Mouse (Mus musculus) c-Kit-positive CD71-positive TER-119-positive erythroid progenitor cells, embryonic 14.5 days (primary cell): Measurements from ENCODE around the gene Id1.

Experiments
- DNase-seq: peaks from one replicate; pipeline ENCODE4 v3.0.0-alpha.2; 2013; ENCODE audit warnings: low spot score

Gene Id1

GRCm38 (mm10) chr2:152736090-152736601 lies at the start of gene Id1:
TSS of gene Id1 (plus strand) at chr2:152736251.
- DNase-seq, result peak; percentile 89

GRCm38 (mm10) chr2:152686399-152686798 lies 49.7 kb upstream of the Id1 start:
- no peak for DNase-seq

GRCm38 (mm10) chr2:152686806-152687267 lies 49.2 kb upstream of the Id1 start, which contains the start of gene Mcts2:
TSS of gene Mcts2 (plus strand) at chr2:152687035.
- DNase-seq, result peak; percentile 84

GRCm38 (mm10) chr2:152691564-152692217 lies 44.4 kb upstream of the Id1 start:
- no peak for DNase-seq

DNA sequence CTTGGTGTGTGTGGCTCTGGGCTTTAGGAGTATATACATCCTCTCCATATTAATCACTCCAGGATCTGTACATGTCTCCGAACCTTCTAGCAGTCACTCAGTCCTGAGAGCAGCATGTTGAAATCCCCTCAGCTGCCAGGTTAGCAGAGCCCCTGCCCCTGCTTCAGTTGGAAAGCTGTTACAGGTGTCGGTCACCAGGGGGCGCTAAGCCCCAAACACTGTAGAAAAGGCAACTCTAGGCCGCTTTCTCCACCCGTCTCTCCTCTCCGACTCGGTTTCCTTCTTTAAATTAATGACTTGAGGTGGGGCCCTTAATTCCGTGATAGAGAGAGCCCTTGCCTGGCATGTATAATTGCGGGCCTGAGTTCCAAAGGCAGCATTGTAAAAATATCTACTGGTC lies 42.8 kb upstream of the Id1 start:
- peak; percentile 71 for DNase-seq

GRCm38 (mm10) chr2:152693735-152694134 lies 42.3 kb upstream of the Id1 start:
- DNase-seq, result no peak

DNA sequence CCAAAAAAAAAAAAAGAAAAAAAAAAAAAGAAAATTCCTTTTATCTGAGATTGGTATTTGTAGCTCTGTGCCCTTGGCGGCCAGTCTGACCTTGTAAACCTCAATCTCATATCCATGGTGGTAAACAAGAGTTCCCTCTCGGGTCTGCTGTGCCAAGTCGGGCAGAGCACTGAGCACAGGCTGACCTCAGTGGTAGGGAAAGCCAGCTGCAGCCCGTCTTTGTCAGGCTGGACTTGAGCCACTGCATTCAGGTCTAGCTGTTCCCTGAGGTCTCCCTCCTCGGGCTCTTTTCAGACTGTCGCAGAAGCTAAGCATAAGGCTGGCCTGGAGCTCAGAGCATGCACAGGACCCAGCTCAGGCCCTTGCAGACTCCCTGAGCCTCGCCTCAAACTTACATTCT lies 41.3 kb upstream of the Id1 start:
- DNase-seq, result no peak

- DNase-seq, result no peak
Measured at GRCm38 (mm10) chr2:152696016-152696415, 40.0 kb upstream of the Id1 start.

- peak; percentile 83 for DNase-seq
Measured at GRCm38 (mm10) chr2:152696476-152697164, 39.4 kb upstream of the Id1 start.

- DNase-seq, result no peak
Measured at GRCm38 (mm10) chr2:152700138-152700537, 35.9 kb upstream of the Id1 start.

- DNase-seq, result no peak
Measured at GRCm38 (mm10) chr2:152700725-152701124, 35.3 kb upstream of the Id1 start.

DNA sequence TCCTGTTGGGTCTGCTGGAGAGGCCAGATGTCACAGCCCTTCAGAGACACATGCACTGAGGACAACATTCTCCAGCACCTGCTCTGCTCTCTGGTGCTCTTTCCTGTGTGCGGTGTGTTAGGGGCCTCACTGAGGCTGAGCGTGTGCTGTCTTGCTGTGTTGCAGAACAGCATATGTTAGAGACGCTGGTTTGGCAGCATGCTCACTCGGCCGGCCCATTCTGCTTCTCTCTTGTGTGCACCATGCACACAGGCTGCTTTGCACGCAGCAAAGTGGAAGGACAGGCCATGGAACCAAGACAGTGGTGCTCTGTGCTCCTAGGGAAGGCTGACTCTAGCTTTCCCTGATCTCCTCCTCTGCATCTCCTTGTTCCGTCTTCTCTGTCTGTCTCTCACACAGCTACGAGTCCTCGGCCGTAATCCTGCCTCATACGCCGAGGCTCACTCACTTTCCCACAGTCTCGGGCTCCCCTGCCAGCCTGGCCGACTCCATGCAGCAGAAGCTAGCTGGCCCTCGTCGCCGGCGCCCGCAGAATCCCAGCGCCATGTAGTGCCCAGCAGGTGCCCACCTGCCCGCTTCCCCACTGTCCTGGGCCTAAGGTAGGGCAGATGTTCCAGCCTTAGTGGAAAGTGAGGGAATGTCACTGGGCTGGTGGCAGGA lies 32.3 kb upstream of the Id1 start:
- no peak for DNase-seq

- no peak for DNase-seq
Measured at GRCm38 (mm10) chr2:152704256-152704605, 31.8 kb upstream of the Id1 start.

DNA sequence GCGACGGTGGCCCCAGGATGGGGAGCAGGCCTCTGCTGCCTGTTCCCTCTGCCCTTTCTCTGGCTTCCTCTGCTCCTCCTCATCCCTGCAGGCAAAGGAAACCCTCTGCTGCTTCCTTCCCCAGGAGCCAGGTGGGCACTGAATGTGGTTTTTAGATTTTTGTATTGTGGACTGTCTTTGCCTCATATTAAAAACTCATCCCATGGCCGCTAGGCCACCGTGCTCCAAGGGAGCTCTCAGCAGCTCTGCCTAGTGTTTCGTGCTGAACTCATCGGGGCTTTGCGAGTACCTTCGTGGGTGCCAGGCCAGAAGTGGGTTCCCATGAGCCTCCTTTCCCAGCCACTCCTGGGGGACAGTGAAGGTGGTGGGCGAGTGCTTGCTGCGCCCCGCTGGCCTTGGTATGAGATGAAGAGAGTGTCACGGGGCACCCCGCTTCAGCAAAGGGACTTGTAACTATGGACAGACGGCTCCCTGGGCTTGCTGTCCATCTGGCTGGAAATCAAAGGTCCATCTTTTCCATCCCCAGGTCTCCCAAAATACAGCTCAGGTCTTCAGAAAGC lies 31.2 kb upstream of the Id1 start:
- DNase-seq, result no peak

DNA sequence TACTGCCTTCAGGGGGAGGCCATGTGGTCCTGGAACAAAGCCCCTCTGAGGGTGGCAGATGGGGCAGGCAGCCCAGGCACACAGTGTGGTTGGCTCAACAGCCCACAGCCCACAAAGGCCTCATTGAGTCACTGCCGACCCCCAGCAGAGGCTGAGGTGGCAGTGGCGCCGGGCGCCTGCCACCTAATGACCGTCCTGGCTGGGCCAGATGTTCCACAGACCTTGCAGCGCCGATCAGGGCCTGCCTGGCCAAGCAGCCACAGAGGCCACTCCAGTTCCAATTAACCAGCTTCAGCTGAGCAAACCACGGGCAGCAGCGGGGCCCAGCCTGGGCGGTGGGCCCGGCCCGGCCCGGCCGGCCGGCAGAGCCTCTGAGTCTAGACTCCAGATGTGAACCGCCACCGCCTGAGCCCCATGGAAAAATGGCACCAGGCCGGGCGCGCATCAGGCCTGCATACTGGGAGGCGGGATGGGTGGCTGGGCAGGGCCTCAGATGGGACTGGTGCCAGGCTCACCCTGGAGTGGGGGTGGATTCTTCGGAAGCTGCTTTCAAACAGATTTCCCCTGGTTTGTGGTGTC lies 30.0 kb upstream of the Id1 start:
- DNase-seq, result no peak

DNA sequence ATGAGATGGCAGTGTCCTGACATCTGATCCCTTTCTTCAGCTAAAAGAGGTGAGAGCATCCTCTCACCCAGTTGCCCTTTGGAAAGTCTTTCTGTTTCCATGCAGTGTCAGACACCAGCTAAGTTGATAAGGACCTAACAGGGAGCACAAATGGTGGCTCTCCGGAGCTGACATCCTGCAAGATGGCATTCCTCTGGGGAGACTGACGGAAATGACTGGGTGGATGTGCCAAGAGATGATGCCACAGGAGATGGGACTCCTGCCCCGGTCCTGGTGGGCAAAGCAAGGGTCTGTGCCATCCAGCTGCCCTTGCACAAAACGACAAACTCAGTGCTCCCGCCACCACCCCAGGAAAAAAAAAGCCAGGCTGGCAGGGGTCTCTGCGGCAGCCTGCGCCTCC lies 28.9 kb upstream of the Id1 start:
- DNase-seq, result no peak

DNA sequence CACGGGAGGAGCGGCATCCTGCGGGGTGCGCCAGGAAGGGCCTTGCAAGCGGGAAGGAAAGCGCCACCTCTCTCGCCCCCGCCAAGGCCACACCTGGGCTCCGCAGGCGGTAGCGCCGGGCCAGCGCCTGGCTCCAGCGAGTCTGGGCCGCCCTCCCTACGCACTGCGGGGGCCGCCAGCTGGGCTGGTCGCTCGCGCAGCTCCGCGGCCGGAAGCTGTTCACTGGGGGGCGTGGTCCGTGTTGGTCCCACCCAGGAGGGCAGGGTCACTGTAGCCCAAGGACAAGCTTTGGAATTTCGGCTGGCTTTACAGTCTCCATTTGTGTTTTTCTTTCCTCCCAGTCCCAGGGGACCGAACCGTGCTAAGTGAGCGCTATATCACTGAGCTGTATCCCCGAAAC lies 28.4 kb upstream of the Id1 start:
- DNase-seq, result peak; percentile 24

DNA sequence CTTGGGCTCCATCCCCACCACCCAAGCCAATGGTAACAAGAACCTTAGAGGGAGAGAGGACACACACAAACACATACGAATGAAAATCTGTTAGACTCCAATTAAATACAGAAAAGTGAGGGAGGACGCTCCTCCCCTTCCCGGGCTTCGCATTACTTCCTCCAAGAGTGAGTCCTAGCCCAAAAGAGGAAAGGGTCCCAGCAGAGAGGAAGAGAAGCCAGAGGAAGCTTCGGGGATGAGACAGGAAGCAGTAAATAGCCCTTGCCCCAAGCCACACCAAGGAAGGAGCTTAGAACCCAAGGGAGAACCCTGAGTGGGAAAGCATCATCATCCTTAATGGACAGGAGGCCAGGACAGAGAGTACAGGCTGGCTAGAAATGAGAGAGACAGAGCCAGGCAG lies 27.0 kb upstream of the Id1 start:
- DNase-seq, result no peak

DNA sequence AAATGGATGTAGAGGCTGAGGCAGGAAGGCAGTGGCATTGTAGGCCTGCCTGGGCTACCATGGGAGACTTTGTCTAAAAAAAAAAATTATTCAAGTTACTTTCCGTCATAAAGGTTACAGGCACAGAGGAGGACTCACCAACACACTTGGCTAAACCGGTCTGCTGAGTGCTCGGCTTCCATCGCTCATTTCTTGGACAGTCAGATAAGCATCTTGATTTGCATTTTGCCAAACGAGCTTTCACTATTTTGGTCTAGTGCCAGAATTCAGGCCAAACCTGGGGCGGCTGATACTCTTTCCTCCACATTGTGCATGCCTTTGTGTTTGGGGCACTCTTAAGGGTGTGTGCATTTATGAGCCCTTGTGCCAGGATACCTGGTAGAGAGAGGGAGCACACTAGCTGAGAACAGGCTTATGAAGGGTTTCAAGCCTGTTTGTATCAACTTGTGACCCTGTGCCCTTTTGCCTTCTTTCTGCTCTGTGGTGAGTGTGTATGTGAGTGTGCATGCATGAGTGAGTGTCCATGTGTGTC lies 19.7 kb upstream of the Id1 start:
- no peak for DNase-seq

GRCm38 (mm10) chr2:152717652-152718051 lies 18.4 kb upstream of the Id1 start:
- no peak for DNase-seq

DNA sequence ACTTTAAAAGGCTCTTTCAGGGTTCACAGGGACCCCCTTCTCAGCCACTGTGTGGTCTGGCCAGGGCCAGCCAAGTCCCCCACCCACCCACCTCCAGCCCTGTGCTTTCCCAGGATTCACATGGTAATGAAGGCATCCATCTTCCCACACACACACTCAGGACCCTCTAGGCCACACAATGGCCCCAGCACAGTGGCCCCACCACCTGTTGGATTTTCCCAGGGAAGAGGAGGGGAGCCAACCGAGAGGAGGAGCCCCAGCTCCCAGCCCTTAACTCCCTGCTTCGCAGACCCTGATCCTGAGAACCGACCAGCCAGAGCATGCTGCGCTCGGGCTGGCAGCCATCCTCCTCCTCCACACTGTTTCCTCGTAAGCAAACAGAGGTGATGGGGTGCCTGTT lies 18.0 kb upstream of the Id1 start:
- DNase-seq, result no peak
